Mouse (Mus musculus) heart, adult 18-20 months (tissue): ENCODE measurements at regions not wholly inside any gene's neighbourhood (a gene's known extent, or its start where the extent isn't known, plus 50 kb on each side); places are given as distances from the start of the nearest gene placed in this dataset.
A peak's percentile ranks its signal among the peaks of the same experiment; 100 is the strongest.

Source experiments
- DNase-seq, 2 experiments: peaks; one replicate each; pipeline ENCODE4 v3.0.0; 2021 to 2022; ENCODE audit warnings: mixed read lengths in 1 of 2

GRCm38 (mm10) chr13:107371616-107372582 lies 350.0 kb upstream of the Kif2a start:
- peak; percentile 18 to 37 for DNase-seq

- no peak for DNase-seq
These were observed 345.7 kb upstream of the Kif2a start for GRCm38 (mm10) chr13:107367639-107368038.

- DNase-seq, result no peak
These were observed 343.8 kb upstream of the Kif2a start for GRCm38 (mm10) chr13:107365766-107366165.

DNA sequence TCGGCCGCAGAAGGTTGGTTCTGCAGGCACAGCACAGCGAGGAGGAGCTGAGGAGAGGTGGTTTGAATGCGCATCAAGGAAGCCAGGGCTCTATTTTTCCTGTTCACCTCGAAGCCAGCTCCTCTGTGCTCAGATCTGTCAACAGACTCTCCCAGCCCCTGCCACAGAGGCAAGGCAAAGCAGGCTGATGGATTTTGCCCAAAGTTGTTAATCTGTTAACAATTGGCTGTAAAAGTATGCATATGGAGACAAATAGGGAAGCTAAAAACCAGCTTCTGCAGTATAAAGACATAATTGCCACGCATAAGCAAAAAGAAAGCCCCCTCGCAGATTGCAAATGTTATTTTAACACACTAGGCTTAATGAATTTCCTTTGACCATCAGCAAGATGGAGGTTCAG lies 343.3 kb upstream of the Kif2a start:
- DNase-seq, result no peak

GRCm38 (mm10) chr13:107362806-107363687 lies 341.1 kb upstream of the Kif2a start:
- DNase-seq, result peak; percentile 8 to 21

DNA sequence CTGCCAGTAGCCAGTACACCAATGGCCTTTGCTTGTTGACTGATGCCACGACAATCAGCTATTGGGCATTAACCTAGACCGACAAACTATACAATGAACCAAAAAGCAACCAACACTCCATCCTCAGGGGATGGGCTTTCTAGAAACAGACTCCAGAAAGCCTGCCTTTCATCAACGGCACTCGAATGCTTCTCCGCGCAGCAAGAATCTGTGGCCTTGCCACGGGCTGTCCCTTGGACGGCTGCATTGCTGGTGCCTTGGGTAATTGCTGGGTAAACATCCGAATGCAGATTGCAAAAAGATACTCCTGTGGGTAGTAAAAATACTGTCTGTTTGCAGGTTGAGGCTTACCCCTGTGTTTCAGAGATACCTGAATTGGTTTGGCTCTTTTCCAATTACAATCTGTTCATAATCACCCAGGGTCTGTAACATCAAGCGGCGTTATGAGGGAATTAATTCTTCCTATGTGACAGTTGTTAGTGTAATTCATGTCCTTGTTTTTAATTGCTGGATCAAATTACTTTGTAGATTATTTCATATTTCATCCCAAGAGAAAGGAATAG lies 319.0 kb upstream of the Kif2a start:
- no peak for DNase-seq

DNA sequence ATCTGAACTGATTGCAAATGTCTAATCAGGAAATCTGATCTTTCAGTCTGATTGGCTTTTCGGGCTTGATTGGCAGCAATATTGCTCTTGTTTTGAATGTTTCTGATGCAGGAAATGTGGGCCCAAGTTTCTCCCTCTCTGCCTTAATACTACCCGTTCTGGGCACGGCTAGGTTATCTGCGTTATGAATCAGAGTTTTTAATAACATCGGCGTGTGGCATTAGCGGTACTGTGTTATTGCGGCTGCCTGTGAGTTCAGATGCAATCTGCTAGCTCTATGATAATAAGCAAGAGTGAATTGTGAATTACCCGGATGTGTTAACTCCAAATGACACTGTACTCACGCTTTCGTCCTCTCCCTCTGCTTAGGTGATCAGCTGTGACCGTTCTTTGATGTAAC lies 316.2 kb upstream of the Kif2a start:
- no peak for DNase-seq

DNA sequence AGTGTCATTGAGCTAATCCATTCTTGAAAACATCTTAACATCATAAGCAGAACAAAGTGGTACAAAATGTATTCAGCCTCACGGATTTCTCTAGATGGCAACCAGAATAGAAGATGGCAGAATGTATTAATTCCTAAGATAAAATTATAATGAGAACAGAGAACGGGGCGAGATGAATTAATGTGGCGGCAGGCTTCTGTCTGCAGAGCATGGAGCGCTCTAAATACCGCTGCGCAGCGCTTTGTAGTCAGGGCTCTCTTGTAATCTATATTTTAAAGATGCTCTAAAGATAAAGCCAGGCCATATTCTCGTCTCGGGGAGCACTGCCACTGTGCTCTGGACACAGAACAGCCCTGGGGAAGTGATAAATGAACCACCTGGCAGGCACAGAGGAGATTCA lies 315.2 kb upstream of the Kif2a start:
- no peak for DNase-seq

- DNase-seq, result no peak
These were observed 307.4 kb upstream of the Kif2a start for GRCm38 (mm10) chr13:107329348-107329747.

DNA sequence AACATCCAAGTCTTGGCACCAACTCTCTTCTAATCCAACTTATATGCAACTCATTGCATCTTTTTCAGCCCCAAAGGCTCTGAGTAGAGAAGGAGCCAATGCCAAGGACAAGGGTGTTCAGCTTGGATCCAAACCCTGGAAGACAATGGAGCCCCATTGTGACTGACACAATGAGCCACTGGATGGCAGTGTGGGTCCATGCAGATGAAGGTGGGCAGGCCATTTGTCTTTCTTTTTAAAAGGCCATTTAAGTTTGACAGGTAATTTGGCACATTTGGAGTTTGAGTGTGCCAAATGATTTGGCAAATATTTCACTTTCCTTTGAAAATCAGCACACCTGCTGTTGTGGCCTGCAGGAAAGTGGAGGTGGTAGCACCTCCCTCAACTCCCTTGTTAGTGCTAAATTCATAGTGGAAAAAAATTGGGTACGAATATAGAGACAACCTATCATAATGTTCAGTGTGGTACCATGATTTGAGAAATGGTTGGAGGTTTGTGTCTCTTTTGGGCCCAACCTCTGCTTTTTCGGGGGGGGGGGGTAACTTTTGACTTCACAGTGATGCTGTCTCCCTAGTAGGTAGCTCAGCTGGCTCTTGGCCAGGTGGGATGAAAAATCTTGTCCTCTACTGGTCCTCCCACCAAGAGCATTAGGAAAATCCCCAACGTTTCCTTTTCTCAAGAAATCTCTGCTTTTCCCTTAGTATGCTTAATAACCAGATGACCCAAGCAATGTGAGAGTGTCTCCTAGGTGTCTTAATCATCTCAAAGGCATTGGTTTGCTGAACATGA lies 304.0 kb upstream of the Kif2a start:
- DNase-seq, result peak; percentile 30 to 76

DNA sequence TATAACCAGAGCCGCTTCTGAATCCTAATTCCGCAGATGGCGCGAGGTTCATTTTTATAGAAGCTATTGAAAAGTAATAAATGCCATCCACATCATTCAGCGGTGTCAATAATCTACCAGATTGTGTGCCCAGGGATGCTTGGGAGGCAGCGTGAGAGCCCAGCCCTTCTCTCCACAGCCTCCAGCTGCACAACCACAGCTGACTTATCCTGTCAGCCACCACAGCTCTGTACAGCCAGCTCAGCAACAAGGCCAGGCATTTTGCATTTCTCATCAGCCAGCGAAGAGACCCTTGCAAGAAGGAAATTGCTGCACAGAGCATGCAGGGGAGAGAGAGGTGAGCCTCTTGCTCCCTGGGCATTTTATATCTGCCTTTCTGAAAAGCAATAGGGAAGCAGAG lies 292.8 kb upstream of the Kif2a start:
- no peak for DNase-seq

DNA sequence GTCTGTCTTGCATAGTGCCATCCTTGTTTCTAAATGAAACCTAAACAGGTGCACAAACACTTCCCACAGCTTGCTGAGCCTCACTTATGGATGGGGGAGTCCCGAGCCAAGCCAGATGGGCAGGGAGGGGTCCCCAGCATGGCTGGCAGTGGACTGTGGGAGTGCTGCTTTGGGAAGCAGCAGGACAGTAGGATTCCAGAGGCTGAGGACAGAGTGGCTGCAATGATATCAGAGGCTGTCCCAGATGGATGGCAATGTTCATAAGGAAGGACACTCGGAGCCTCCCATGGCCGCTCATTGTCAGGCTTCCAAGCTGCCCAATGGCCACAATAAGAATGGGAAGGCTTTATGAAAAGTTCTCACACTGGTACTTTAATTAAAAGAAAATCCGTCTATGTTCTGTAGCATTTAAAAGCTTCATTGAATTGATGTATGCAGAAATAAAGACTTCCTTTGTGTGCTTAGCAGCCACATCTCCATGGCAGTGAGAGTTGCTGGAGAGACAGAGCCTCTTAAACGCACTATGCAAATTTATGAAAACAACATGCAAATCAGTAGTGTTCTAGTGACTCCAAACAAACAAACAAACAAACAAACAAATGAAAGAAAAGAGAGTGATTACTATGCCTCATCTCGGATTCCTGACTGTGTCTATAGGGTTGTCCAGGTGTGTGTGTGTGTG lies 287.2 kb upstream of the Kif2a start:
- DNase-seq, result no peak

- DNase-seq, result no peak
These were observed 286.5 kb upstream of the Kif2a start for GRCm38 (mm10) chr13:107308404-107308803.

- DNase-seq, result no peak
These were observed 285.0 kb upstream of the Kif2a start for GRCm38 (mm10) chr13:107306958-107307357.

- no peak for DNase-seq
These were observed 284.3 kb upstream of the Kif2a start for GRCm38 (mm10) chr13:107306232-107306631.

GRCm38 (mm10) chr13:107305738-107306137 lies 283.8 kb upstream of the Kif2a start:
- DNase-seq, result no peak

GRCm38 (mm10) chr13:107303878-107304277 lies 282.0 kb upstream of the Kif2a start:
- no peak for DNase-seq

DNA sequence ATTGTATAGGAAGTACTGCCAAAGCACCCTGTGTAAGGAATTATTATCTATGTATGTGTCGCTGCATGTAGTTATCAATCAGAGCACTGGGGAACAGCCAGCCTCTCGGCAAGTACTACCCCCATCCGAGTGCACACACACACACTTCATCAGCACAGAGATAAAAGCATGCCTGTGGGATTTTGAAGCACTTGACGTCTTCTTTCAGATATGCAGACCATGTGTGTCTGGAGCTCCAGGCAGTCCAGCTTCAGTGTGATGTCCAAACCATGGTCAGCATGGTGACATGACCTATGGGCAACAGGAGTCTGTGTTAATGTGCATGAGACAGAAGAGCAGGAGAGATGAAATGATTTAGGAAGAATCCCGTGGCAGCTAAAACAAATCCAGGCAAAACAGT lies 281.4 kb upstream of the Kif2a start:
- no peak for DNase-seq

DNA sequence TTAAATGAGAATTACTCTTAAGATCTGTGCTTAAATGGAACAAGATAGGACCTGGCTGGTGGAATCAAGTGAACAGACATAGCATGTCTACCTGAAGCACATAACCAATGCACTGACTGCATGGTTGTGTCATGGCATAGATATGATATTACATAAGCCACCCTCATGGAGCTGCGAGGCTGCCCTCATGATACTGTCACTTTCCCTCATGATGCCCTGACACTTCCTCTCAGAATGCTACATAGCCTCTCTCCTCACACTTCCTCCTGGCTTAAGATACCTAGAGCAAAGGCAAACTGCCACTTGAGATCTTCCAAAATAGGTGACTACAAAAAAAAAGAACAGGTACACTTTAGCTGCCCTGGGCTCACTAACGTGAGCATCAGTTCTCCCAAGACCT lies 278.9 kb upstream of the Kif2a start:
- DNase-seq, result no peak

DNA sequence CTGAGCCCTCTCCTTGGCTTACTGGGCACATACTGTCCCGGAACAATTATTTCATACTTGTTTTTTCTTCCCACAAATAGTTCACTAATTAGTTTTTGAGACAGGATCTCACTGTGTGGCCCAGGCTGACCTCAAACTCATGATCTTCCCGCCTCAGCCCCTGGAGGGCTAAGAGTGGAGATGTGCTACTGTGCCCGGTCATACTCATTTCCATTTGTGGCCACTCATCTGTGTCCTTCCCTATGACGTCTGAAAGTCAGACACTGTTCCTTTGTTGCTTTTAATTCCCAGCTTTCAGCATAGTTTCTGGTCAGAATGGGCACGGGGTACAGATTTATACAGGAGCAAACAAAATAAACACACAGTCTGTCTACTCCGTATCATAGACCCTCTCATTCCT lies 242.7 kb upstream of the Kif2a start:
- DNase-seq, result no peak

GRCm38 (mm10) chr13:107261479-107262050 lies 239.6 kb upstream of the Kif2a start:
- DNase-seq, result no peak
